Mouse (Mus musculus) gastrocnemius, postnatal 25 days (tissue): Measurements from ENCODE around the gene Cecr2. TPM values are rescaled to one million over a fixed set of nuclear protein-coding genes. Genes with fewer than 3 reads are reported as not detected.
"Not testable (repeated sequence)": the region's sequence is repeated elsewhere in the genome, so short reads cannot be mapped to it uniquely, and the experiment has no call there.

ENCODE experiments used
- DNase-seq: peaks from one replicate; pipeline ENCODE4 v3.0.0; 2022
- total RNA-seq, 2 experiments: library from RNA; stranded (reverse); gene quantifications; 1 replicate in 1 of 2; 2 replicates in 1 of 2; pipeline ENCODE4 v1.2.3; 2021

Gene Cecr2
- total RNA-seq, 2 experiments from 2014 or later = 8.6 to 11.4 TPM

- DNase-seq = no peak
Observed at GRCm38 (mm10) chr6:120773149-120773628, 107.0 kb downstream of the Cecr2 start, which contains the start of gene Slc25a18. Slc25a18 (plus strand) TSS chr6:120773578.

GRCm38 (mm10) chr6:120773763-120774162 is 107.6 kb downstream of the Cecr2 start:
- DNase-seq = no peak

GRCm38 (mm10) chr6:120776286-120776685 is 110.1 kb downstream of the Cecr2 start:
- DNase-seq = no peak

GRCm38 (mm10) chr6:120777533-120777932 is 111.4 kb downstream of the Cecr2 start:
- DNase-seq = no peak

GRCm38 (mm10) chr6:120778226-120778625 is 112.1 kb downstream of the Cecr2 start:
- DNase-seq = no peak

GRCm38 (mm10) chr6:120782948-120783347 is 116.8 kb downstream of the Cecr2 start:
- no peak for DNase-seq

GRCm38 (mm10) chr6:120784351-120784750 is 118.2 kb downstream of the Cecr2 start:
- no peak for DNase-seq

- no peak for DNase-seq
Observed at GRCm38 (mm10) chr6:120788068-120788607, 122.0 kb downstream of the Cecr2 start.

- DNase-seq = no peak
Observed at GRCm38 (mm10) chr6:120788904-120789303, 122.7 kb downstream of the Cecr2 start.

GRCm38 (mm10) chr6:120790153-120790552 is 124.0 kb downstream of the Cecr2 start:
- DNase-seq = no peak

GRCm38 (mm10) chr6:120790717-120791116 is 124.5 kb downstream of the Cecr2 start:
- no peak for DNase-seq

- no peak for DNase-seq
Observed at GRCm38 (mm10) chr6:120792947-120793346, 126.8 kb downstream of the Cecr2 start.

- peak; percentile 42 for DNase-seq
Observed at GRCm38 (mm10) chr6:120795422-120796086, 129.4 kb downstream of the Cecr2 start.

- no peak for DNase-seq
Observed at GRCm38 (mm10) chr6:120796111-120796510, 129.9 kb downstream of the Cecr2 start.

GRCm38 (mm10) chr6:120798019-120798418 is 131.8 kb downstream of the Cecr2 start:
- no peak for DNase-seq

GRCm38 (mm10) chr6:120798905-120799304 is 132.7 kb downstream of the Cecr2 start:
- DNase-seq = no peak

- no peak for DNase-seq
Observed at GRCm38 (mm10) chr6:120799581-120800041, 133.4 kb downstream of the Cecr2 start.

GRCm38 (mm10) chr6:120806999-120807737 is 141.0 kb downstream of the Cecr2 start:
- DNase-seq = no peak

- DNase-seq = no peak
Observed at GRCm38 (mm10) chr6:120807738-120808081, 141.5 kb downstream of the Cecr2 start.

- DNase-seq = not testable (repeated sequence)
Observed at GRCm38 (mm10) chr6:120811999-120812398, 145.8 kb downstream of the Cecr2 start.

- DNase-seq = no peak
Observed at GRCm38 (mm10) chr6:120819294-120819693, 153.1 kb downstream of the Cecr2 start.

GRCm38 (mm10) chr6:120820144-120820543 is 154.0 kb downstream of the Cecr2 start:
- no peak for DNase-seq
